Mouse (Mus musculus) MEL (cell line): ENCODE data around the gene Xcr1. TPM values are rescaled to one million over a fixed set of nuclear protein-coding genes. Genes with fewer than 3 reads are reported as not detected.

ENCODE experiments used
- DNase-seq: peaks from one replicate; pipeline ENCODE4 v3.0.0; 2011; ENCODE audit warnings: low read depth, low spot score
- H3K27ac ChIP-seq: 2 replicates; pipeline ENCODE4 v1.5.1; 2012; ENCODE audit warnings: low read depth, mild to moderate bottlenecking, control low read depth, low read length, moderate library complexity; ENCODE audit not compliant: control insufficient read depth
- H3K27me3 ChIP-seq, 2 experiments: fragments of 150-350 bp in 1 of 2; sonication (generic) in 1 of 2; 2 replicates each; pipeline ENCODE4 v1.6.1; 2012; ENCODE audit warnings: low read length in 2 of 2, mild to moderate bottlenecking in 2 of 2, improper control_type of control experiment in 1 of 2, moderate library complexity in 1 of 2; ENCODE audit not compliant: insufficient read depth in 2 of 2, control insufficient read depth in 1 of 2
- H3K36me3 ChIP-seq, 2 experiments: 2 replicates each; pipeline ENCODE4 v1.6.1; 2012 to 2014; ENCODE audit warnings: low read length in 2 of 2, improper control_type of control experiment in 1 of 2, inconsistent platforms in 1 of 2, mild to moderate bottlenecking in 1 of 2; ENCODE audit not compliant: insufficient read depth in 2 of 2, control insufficient read depth in 1 of 2
- H3K4me1 ChIP-seq, 2 experiments: fragments of 150-350 bp in 1 of 2; sonication (generic) in 1 of 2; 2 replicates each; pipeline ENCODE4 v1.6.1; 2012; ENCODE audit warnings: low read length in 2 of 2, improper control_type of control experiment in 1 of 2, mild to moderate bottlenecking in 1 of 2; ENCODE audit not compliant: insufficient read depth in 2 of 2, control insufficient read depth in 1 of 2
- H3K4me3 ChIP-seq, 2 experiments: fragments of 150-350 bp in 1 of 2; sonication (generic) in 1 of 2; 2 replicates each; pipeline ENCODE4 v1.5.1; 2012; ENCODE audit warnings: low read depth in 2 of 2, low read length in 2 of 2, mild to moderate bottlenecking in 2 of 2, moderate library complexity in 2 of 2, control low read depth in 1 of 2, improper control_type of control experiment in 1 of 2; ENCODE audit not compliant: control insufficient read depth in 1 of 2, insufficient read depth in 1 of 2
- H3K79me2 ChIP-seq: 2 replicates; pipeline ENCODE4 v1.6.1; 2012; ENCODE audit warnings: mild to moderate bottlenecking, low read length, moderate library complexity; ENCODE audit not compliant: control insufficient read depth, poor library complexity, insufficient read depth
- H3K9ac ChIP-seq: 2 replicates; pipeline ENCODE4 v1.6.1; 2012; ENCODE audit warnings: low read depth, mild to moderate bottlenecking, control low read depth, low read length, moderate library complexity; ENCODE audit not compliant: control insufficient read depth, poor library complexity, severe bottlenecking
- H3K9me3 ChIP-seq: fragments of 150-350 bp; sonication (generic); replicated peaks from 2 replicates; pipeline ENCODE4 v1.6.1; 2012; ENCODE audit warnings: mild to moderate bottlenecking, low read length, improper control_type of control experiment, moderate library complexity; ENCODE audit not compliant: insufficient read depth
- BHLHE40 ChIP-seq: IDR thresholded peaks from 2 replicates; pipeline ENCODE4 v1.6.1; 2012; ENCODE audit warnings: low read depth, mild to moderate bottlenecking, inconsistent platforms, low read length, improper control_type of control experiment, borderline replicate concordance
- CHD2 ChIP-seq: IDR thresholded peaks from 2 replicates; pipeline ENCODE4 v1.6.1; 2011; ENCODE audit warnings: low read length, improper control_type of control experiment
- CTCF ChIP-seq, 3 experiments: IDR thresholded peaks in 2 of 3; conservative IDR thresholded peaks in 1 of 3; 2 replicates each; pipeline ENCODE4 v1.5.1; 2011 to 2012; ENCODE audit warnings: low read length in 3 of 3, low read depth in 2 of 3, mild to moderate bottlenecking in 2 of 3, improper control_type of control experiment in 1 of 3, inconsistent platforms in 1 of 3, mixed read lengths in 1 of 3, moderate library complexity in 1 of 3; ENCODE audit not compliant: control insufficient read depth in 1 of 3, insufficient read depth in 1 of 3, poor library complexity in 1 of 3, severe bottlenecking in 1 of 3
- E2F4 ChIP-seq: IDR thresholded peaks from 2 replicates; pipeline ENCODE4 v1.6.1; 2011; ENCODE audit warnings: low read depth, low read length, improper control_type of control experiment, borderline replicate concordance
- EP300 ChIP-seq, 2 experiments: IDR thresholded peaks; 2 replicates each; pipeline ENCODE4 v1.6.1; 2011; ENCODE audit warnings: improper control_type of control experiment in 2 of 2, low read length in 2 of 2, low read depth in 1 of 2, mild to moderate bottlenecking in 1 of 2
- ETS1 ChIP-seq: IDR thresholded peaks from 2 replicates; pipeline ENCODE4 v1.6.1; 2012; ENCODE audit warnings: low read depth, mild to moderate bottlenecking, inconsistent platforms, low read length, improper control_type of control experiment, moderate library complexity
- GATA1 ChIP-seq: IDR thresholded peaks from 2 replicates; pipeline ENCODE4 v1.6.1; 2011; ENCODE audit warnings: low read depth, low read length, improper control_type of control experiment
- MAFK ChIP-seq: IDR thresholded peaks from 2 replicates; pipeline ENCODE4 v1.6.1; 2011; ENCODE audit warnings: low read depth, mild to moderate bottlenecking, low read length, improper control_type of control experiment, borderline replicate concordance
- MAX ChIP-seq: IDR thresholded peaks from 2 replicates; pipeline ENCODE4 v1.6.1; 2011; ENCODE audit warnings: low read length, improper control_type of control experiment
- MAZ ChIP-seq: IDR thresholded peaks from 2 replicates; pipeline ENCODE4 v1.6.1; 2012; ENCODE audit warnings: low read depth, mild to moderate bottlenecking, inconsistent platforms, low read length, improper control_type of control experiment
- MXI1 ChIP-seq: IDR thresholded peaks from 2 replicates; pipeline ENCODE4 v1.6.1; 2011; ENCODE audit warnings: mild to moderate bottlenecking, low read depth, low read length, improper control_type of control experiment
- MYB ChIP-seq: IDR thresholded peaks from 2 replicates; pipeline ENCODE4 v1.6.1; 2011; ENCODE audit warnings: mild to moderate bottlenecking, low read depth, low read length, improper control_type of control experiment
- NELFE ChIP-seq: IDR thresholded peaks from 2 replicates; pipeline ENCODE4 v1.6.1; 2011; ENCODE audit warnings: low read depth, low read length, improper control_type of control experiment
- NRF1 ChIP-seq: IDR thresholded peaks from 2 replicates; pipeline ENCODE4 v1.6.1; 2014; ENCODE audit warnings: low read depth, mild to moderate bottlenecking, inconsistent platforms, low read length, improper control_type of control experiment, moderate library complexity; ENCODE audit not compliant: poor library complexity, insufficient read depth, severe bottlenecking
- POLR2A ChIP-seq, 2 experiments: IDR thresholded peaks; 2 replicates each; pipeline ENCODE4 v1.6.1; 2011 to 2012; ENCODE audit warnings: low read length in 2 of 2, mild to moderate bottlenecking in 2 of 2, control low read depth in 1 of 2, improper control_type of control experiment in 1 of 2, low read depth in 1 of 2, moderate library complexity in 1 of 2; ENCODE audit not compliant: control insufficient read depth in 1 of 2, insufficient read depth in 1 of 2, poor library complexity in 1 of 2
- POLR2AphosphoS2 ChIP-seq: IDR thresholded peaks from 2 replicates; pipeline ENCODE4 v1.6.1; 2011; ENCODE audit warnings: low read length, improper control_type of control experiment
- SIN3A ChIP-seq: IDR thresholded peaks from 2 replicates; pipeline ENCODE4 v1.6.1; 2012; ENCODE audit warnings: low read length, improper control_type of control experiment, inconsistent platforms
- UBTF ChIP-seq: IDR thresholded peaks from 2 replicates; pipeline ENCODE4 v1.6.1; 2012; ENCODE audit warnings: low read depth, mild to moderate bottlenecking, inconsistent platforms, low read length, improper control_type of control experiment, moderate library complexity, borderline replicate concordance; ENCODE audit not compliant: insufficient read depth
- USF1 ChIP-seq: IDR thresholded peaks from 2 replicates; pipeline ENCODE4 v1.6.1; 2014; ENCODE audit warnings: low read depth, mild to moderate bottlenecking, inconsistent platforms, low read length, improper control_type of control experiment, moderate library complexity
- USF2 ChIP-seq, 2 experiments: IDR thresholded peaks; 2 replicates each; pipeline ENCODE4 v1.6.1; 2011 to 2012; ENCODE audit warnings: improper control_type of control experiment in 2 of 2, low read length in 2 of 2, borderline replicate concordance in 1 of 2, inconsistent platforms in 1 of 2, low read depth in 1 of 2, mild to moderate bottlenecking in 1 of 2; ENCODE audit not compliant: insufficient read depth in 1 of 2
- ZKSCAN1 ChIP-seq: IDR thresholded peaks from 2 replicates; pipeline ENCODE4 v1.6.1; 2012; ENCODE audit warnings: low read depth, mild to moderate bottlenecking, inconsistent platforms, low read length, improper control_type of control experiment, moderate library complexity
- ZMIZ1 ChIP-seq: IDR thresholded peaks from 2 replicates; pipeline ENCODE4 v1.6.1; 2012; ENCODE audit warnings: low read depth, mild to moderate bottlenecking, inconsistent platforms, low read length, improper control_type of control experiment, moderate library complexity
- ZNF384 ChIP-seq: IDR thresholded peaks from 2 replicates; pipeline ENCODE4 v1.6.1; 2012; ENCODE audit warnings: low read depth, mild to moderate bottlenecking, inconsistent platforms, low read length, improper control_type of control experiment
- polyA plus RNA-seq, 2 experiments: library from polyadenylated mRNA; stranded (reverse) in 1 of 2; unstranded in 1 of 2; fragments of >175 nt in 1 of 2; fragments of >200 nt in 1 of 2; gene quantifications; 2 replicates each; pipeline versions ENCODE4 v1.2.1 to v1.2.4; 2012; ENCODE audit warnings: low replicate concordance in 2 of 2, low read depth in 1 of 2; ENCODE audit not compliant: insufficient read length in 2 of 2, insufficient read depth in 1 of 2, missing spikeins in 1 of 2
- total RNA-seq: library from RNA; depleted of rRNA; stranded (reverse); fragments of 300-350 nt; gene quantifications from 2 replicates; pipeline ENCODE4 v1.2.3, GENCODE M21; 2012

Gene Xcr1
- total and polyA plus RNA-seq, 3 experiments, result 0.01 TPM; not detected in 2

GRCm38 (mm10) chr9:123835851-123836250, 26.0 kb downstream of the Xcr1 start:
- TF ChIP-seq NELFE (no peak), GATA1 (no peak), ZKSCAN1 (no peak), POLR2AphosphoS2 (no peak), EP300 (IDR thresholded peaks at IDR 0.05; ENCODE audit: low read depth in 1 of 2, low read length in 2 of 2) (no peak), E2F4 (no peak), NRF1 (no peak), MXI1 (no peak), CHD2 (no peak), SIN3A (no peak), USF1 (no peak), ZNF384 (no peak), MAFK (no peak), BHLHE40 (no peak), MAX (no peak), ETS1 (no peak)
- H3K79me2 ChIP-seq, result no peaks in the 10 kb centered on the region
- H3K9me3 ChIP-seq, result no peaks in the 10 kb centered on the region
- H3K27ac ChIP-seq, result no peak overlapping the region
- peaks cover 2% of the 10 kb centered on the region in 2 experiments; a peak in 3 of 4 replicates for H3K36me3 ChIP-seq
- H3K4me3 ChIP-seq, result no peak overlapping the region
- H3K9ac ChIP-seq, result no peak overlapping the region
- H3K4me1 ChIP-seq, result no peaks in the 10 kb centered on the region
- no peak for DNase-seq
- no peaks in the 10 kb centered on the region for H3K27me3 ChIP-seq

- no peak overlapping the region for H3K27ac ChIP-seq
- no peak overlapping the region for H3K9ac ChIP-seq
- H3K79me2 ChIP-seq, result no peaks in the 10 kb centered on the region
- H3K36me3 ChIP-seq, result peaks cover 0 to 3% of the 10 kb centered on the region in 2 experiments; a peak in 1 of 4 replicates
- DNase-seq, result no peak
- TF ChIP-seq CHD2, result no peak
- no peak for TF ChIP-seq SIN3A
- no peaks in the 10 kb centered on the region for H3K9me3 ChIP-seq
- no peaks in the 10 kb centered on the region for H3K27me3 ChIP-seq
- no peaks in the 10 kb centered on the region for H3K4me1 ChIP-seq
- H3K4me3 ChIP-seq, result no peak overlapping the region
Measured at GRCm38 (mm10) chr9:123828916-123829315, 32.9 kb downstream of the Xcr1 start.

- Histone ChIP-seq H3K27ac (no peak overlapping the region), H3K4me3 (no peak overlapping the region), H3K9me3 (no peaks in the 10 kb centered on the region), H3K4me1 (no peaks in the 10 kb centered on the region), H3K27me3 (no peaks in the 10 kb centered on the region), H3K79me2 (no peaks in the 10 kb centered on the region), H3K36me3 (peaks cover 0 to 4% of the 10 kb centered on the region in 2 experiments; a peak in 1 of 4 replicates), H3K9ac (no peak overlapping the region)
- no peak for DNase-seq
- no peak for TF ChIP-seq NRF1
- TF ChIP-seq MAZ, result no peak
- no peak for TF ChIP-seq ZMIZ1
- TF ChIP-seq ETS1, result no peak
- no peak for TF ChIP-seq MAFK
- TF ChIP-seq ZNF384, result no peak
- no peak for TF ChIP-seq E2F4
- TF ChIP-seq USF2 (IDR thresholded peaks at IDR 0.05; ENCODE audit: borderline replicate concordance in 1 of 2, insufficient read depth in 1 of 2, low read depth in 1 of 2, low read length in 2 of 2), result no peak
- TF ChIP-seq UBTF, result no peak
- TF ChIP-seq CHD2, result no peak
- no peak for TF ChIP-seq MYB
- TF ChIP-seq POLR2A (IDR thresholded peaks at IDR 0.05; ENCODE audit: control insufficient read depth in 1 of 2, insufficient read depth in 1 of 2, low read depth in 1 of 2, low read length in 2 of 2, poor library complexity in 1 of 2), result no peak
- TF ChIP-seq POLR2AphosphoS2, result no peak
- no peak for TF ChIP-seq CTCF (IDR thresholded peaks at IDR 0.05 in 2 of 3, conservative IDR thresholded peaks at IDR 0.05 in 1 of 3; ENCODE audit: control insufficient read depth in 1 of 3, insufficient read depth in 1 of 3, low read depth in 2 of 3, low read length in 3 of 3, poor library complexity in 1 of 3, severe bottlenecking in 1 of 3)
Measured at GRCm38 (mm10) chr9:123826631-123827030, 35.2 kb downstream of the Xcr1 start.
